Mouse (Mus musculus) spleen, adult 12 weeks (tissue): ENCODE data around the gene Ints6l.
"Not testable (repeated sequence)": the region's sequence is repeated elsewhere in the genome, so short reads cannot be mapped to it uniquely, and the experiment has no call there.

Experiments used
- DNase-seq: peaks from one replicate; pipeline ENCODE4 v3.0.0; 2022; ENCODE audit warnings: low spot score

The Ints6l gene

DNA sequence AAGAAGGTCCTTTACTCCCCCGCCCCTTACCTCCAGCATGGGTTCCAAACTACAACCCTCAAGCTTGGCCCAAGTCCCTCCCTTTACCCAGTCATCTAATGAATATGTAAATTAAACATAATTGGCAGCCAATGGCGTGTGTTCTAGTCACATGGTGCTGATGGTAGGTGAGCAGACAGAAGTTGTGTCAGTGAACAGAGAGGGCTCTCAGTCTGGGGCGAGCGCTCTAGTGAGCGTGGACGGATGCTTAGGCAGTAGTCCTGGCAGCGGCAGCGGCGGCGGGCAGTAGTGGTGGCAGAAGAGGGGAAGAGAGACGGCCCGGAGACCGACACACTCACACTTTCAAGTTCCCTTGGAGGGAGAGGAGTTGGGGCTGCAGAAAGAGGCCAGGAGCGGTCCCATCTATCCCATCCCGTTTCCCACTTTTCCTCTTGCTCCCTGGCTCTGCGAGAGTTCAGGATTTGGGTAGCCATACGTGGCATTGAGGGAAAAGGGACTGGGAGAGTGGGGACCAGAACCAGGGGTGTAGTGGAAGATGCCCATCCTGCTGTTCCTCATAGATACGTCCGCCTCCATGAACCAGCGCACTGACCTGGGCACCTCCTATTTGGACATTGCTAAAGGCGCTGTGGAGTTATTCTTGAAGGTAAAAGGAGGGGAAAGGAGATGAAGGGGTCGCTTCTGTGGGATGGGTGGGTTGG is at the start of gene Ints6l:
Gene Ints6l, plus strand, starts transcription at position 187 of the 701 bp plus-strand sequence.
- peak; percentile 65 for DNase-seq

DNA sequence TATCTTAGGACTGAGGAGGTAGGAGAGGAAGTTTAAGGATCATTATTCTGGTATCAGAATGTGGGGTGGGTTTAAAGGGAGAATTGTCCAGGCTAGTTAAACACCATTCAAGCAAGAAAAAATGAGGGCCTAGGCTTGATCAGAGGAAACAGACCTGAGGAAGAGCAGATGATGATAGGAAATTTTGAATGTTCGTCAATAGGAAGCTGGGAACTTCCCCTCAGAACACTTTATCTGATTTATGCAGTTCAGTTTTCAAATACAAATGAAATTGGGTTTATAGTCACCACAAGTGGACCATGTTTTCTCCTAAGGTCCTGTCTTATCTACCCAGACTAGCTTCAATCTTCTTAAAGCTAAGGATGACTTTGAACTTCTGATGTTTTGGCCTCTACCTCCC is 49.2 kb upstream of the Ints6l start:
- DNase-seq: no peak

- no peak for DNase-seq
Observed at GRCm38 (mm10) chrX:56406128-56406527, 48.5 kb upstream of the Ints6l start.

DNA sequence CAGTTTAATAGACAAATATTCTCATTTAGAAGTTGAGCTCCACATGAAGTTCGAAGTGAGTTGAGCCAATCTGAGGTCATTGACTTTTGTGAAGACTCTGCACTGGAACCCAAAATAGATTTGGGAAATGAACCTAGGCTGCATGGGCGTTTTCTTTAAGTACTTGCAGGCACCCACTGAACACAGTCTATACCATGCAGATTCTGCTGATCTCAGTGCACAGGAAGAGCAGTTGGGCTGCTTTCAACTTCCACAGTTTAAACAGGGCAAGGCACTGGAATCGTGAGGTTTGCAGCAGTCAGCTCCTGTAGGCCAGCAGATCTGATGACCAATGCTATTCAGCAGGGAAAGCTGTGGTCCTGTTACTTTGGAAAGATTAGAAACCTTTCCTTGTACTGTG is 38.4 kb upstream of the Ints6l start:
- DNase-seq: no peak

- DNase-seq: no peak
Observed at GRCm38 (mm10) chrX:56417541-56417940, 37.1 kb upstream of the Ints6l start.

DNA sequence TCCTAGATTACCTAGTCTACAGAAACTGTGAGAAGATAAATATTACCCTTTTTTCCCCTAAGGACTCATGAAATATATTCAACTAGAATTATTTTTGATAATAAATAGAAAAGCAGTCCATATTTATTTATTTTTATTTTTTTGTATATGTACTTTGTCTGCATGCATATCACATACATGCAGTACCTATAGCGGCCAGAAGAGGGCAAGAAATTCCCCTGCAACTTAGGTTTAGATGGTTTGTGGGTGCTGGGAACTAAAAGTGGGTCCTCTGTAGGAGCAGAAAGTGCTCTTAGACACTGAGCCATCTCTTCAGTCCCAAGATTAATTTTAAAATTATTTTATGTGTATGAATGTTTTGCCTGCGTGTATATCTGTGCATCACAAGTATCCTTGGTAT is 24.1 kb upstream of the Ints6l start:
- no peak for DNase-seq

GRCm38 (mm10) chrX:56435758-56436283 is 18.8 kb upstream of the Ints6l start:
- no peak for DNase-seq

GRCm38 (mm10) chrX:56446487-56447428 is 7.9 kb upstream of the Ints6l start:
- DNase-seq: peak; percentile 6

GRCm38 (mm10) chrX:56447524-56448015 is 7.1 kb upstream of the Ints6l start, which contains the start of gene Gm2174:
Gm2174 (plus strand) TSS chrX:56447965.
- DNase-seq: no peak

- peak; percentile 73 for DNase-seq
Observed at GRCm38 (mm10) chrX:56455372-56456246, 952 bp downstream of the Ints6l start.

GRCm38 (mm10) chrX:56456379-56456778 is 1.7 kb downstream of the Ints6l start:
- peak; percentile 15 for DNase-seq

GRCm38 (mm10) chrX:56462020-56462933 is 7.6 kb downstream of the Ints6l start:
- no peak for DNase-seq

- no peak for DNase-seq
Observed at GRCm38 (mm10) chrX:56464906-56465305, 10.2 kb downstream of the Ints6l start.

DNA sequence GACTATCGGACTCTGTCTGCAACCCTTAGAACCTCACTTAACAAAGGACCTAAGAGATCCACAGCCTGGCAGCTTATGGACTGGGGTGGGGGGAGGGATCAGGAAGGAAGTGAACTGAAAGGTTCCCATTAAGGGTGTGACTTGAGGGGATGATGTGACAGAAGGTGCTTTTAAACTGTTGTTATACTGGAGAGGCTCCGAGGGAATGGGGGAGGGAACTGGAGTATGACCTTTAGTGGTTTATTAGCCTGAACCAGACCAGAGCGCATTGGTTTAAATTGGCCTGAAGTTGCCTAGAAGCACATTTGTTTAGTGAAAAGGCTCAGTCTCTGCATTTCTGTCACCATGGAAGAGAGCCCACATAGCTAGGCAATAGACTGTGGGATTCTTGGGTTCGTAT is 13.0 kb downstream of the Ints6l start:
- DNase-seq: no peak

- DNase-seq: no peak
Observed at GRCm38 (mm10) chrX:56468422-56468821, 13.8 kb downstream of the Ints6l start.

GRCm38 (mm10) chrX:56474035-56474434 is 19.4 kb downstream of the Ints6l start:
- no peak for DNase-seq

DNA sequence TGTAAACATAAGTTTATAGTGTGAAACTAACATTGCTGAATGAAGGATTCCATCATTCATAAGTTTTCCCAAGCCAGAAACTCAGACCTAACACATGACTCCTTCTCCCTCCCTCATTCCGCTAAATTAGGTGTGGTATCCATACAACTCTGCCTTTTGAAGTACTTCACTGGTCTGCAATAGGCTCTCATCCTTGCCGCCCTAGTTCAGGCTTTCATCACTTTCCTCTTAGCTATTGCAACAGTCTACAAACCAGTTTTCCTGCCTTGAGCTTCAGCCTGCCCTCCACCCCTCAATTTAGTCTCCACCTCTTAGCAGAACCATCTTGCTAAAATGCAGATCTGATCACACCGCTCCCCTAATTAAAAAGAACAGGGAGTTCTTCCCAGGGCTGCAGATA is 22.9 kb downstream of the Ints6l start:
- no peak for DNase-seq

DNA sequence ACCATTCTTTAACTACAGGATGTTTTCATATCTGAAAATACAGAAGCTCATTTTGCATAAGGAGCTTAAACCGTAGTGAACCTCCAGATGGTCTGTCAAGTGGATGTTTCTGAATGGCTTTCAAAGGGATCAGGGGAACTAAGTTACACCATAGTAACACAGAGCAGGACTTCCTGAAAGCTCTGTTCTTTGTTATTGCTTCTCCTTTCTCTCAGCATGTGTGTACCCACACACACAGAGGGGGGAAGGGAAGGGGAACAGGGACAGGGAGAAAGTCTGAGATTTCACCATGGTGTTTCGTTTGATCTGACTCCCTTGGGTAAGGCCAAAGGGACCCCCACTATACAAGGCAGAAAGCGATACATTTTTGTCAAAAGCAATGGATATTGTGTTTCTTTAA is 27.2 kb downstream of the Ints6l start:
- DNase-seq: no peak

DNA sequence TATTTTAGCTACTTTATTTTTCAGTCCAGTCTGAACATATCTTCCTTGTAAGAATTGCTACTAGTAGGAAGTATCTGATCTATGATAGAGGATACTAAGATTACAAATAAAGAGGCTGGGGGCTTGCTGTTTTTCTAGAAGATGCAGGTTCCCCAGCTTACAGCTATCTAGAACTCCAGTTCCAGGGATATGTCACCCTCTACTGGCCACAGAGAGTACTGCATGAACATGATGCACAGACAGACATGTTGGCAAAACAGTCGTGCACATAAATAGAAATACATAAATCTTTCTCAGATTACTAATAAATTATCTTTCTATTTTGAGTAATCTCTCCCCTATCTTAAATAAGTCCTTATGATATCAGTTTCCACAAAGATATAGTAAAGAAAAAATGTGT is 35.1 kb downstream of the Ints6l start:
- DNase-seq: peak; percentile 41

DNA sequence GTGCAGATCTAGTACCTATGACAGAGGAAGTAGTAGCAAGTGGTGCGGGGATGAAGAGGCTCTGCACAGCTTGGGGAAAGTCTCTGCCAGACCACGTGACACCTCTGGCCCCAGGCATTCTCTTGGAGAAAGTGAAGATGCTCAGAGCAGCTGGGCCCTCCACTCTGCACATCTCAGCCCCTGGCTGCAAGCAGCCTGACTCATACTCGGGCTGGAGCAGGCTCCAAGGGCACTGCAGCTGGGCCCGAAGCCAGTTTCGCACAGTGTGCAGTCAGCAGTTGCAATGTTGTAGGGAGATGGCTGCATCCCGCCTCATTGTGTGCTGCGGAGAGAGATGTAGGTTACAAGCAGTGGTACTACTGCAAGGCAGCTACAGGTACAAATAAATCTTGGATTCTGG is 42.6 kb downstream of the Ints6l start:
- no peak for DNase-seq

- not testable (repeated sequence) for DNase-seq
Observed at GRCm38 (mm10) chrX:56524442-56524841, 69.8 kb downstream of the Ints6l start, which contains the start of gene Gm10477. Gm10477 (plus strand) TSS chrX:56524742.
